Mouse (Mus musculus): ENCODE measurements around the gene Mcm10. TPM values are rescaled to one million over a fixed set of nuclear protein-coding genes. Genes with fewer than 3 reads are reported as not detected.
A peak's percentile ranks its signal among the peaks of the same experiment; 100 is the strongest.

Mcm10 gene
- polyA plus RNA-seq (2016; fragmentation: Nextera tagmentation; extraction: Ambion mirVana), result 44.5 and 46.3 TPM in 2 replicates

- no peak within 1 kb of the TSS for H3K27ac ChIP-seq
- peak within 1 kb of the TSS; percentile 60 for H3K9ac ChIP-seq
- H3K27me3 ChIP-seq, result no peaks in the 10 kb centered on the region
- WGBS, result 4% methylated on average over 32 of the region's 32 CpGs
- H3K36me3 ChIP-seq (replicated peaks), result peaks cover 23% of the 10 kb centered on the region
- peak; percentile 100 for ATAC-seq (ENCODE audit: low FRiP score)
- H3K4me1 ChIP-seq, result peaks cover 13% of the 10 kb centered on the region
- H3K4me2 ChIP-seq, result peak within 1 kb of the TSS; percentile 62
- peak within 1 kb of the TSS; percentile 71 for H3K4me3 ChIP-seq (replicated peaks)
- H3K9me3 ChIP-seq, result no peaks in the 10 kb centered on the region
These were observed at the start of gene Mcm10 for GRCm38 (mm10) chr2:5012491-5013324. Mcm10 (minus strand) TSS chr2:5012791.

GRCm38 (mm10) chr2:5061133-5061708 is 48.6 kb upstream of the Mcm10 start:
- Histone ChIP-seq H3K27me3 (peaks cover 38% of the 10 kb centered on the region), H3K9ac (no peak overlapping the region), H3K4me3 (replicated peaks) (no peak overlapping the region), H3K4me2 (no peak overlapping the region), H3K36me3 (replicated peaks) (no peaks in the 10 kb centered on the region), H3K27ac (no peak overlapping the region), H3K9me3 (no peaks in the 10 kb centered on the region), H3K4me1 (peaks cover 5% of the 10 kb centered on the region)
- WGBS, result 80% methylated on average over 8 of the region's 8 CpGs
- ATAC-seq (ENCODE audit: low FRiP score), result no peak

- no peak overlapping the region for H3K9ac ChIP-seq
- no peak overlapping the region for H3K4me3 ChIP-seq (replicated peaks)
- H3K27ac ChIP-seq, result no peak overlapping the region
- no peaks in the 10 kb centered on the region for H3K9me3 ChIP-seq
- no peak overlapping the region for H3K4me2 ChIP-seq
- WGBS, result 75% methylated on average over 4 of the region's 4 CpGs
- H3K4me1 ChIP-seq, result peaks cover 5% of the 10 kb centered on the region
- ATAC-seq (ENCODE audit: low FRiP score), result no peak
- peaks cover 38% of the 10 kb centered on the region for H3K27me3 ChIP-seq
- no peaks in the 10 kb centered on the region for H3K36me3 ChIP-seq (replicated peaks)
These were observed 47.4 kb upstream of the Mcm10 start for GRCm38 (mm10) chr2:5059997-5060396.

GRCm38 (mm10) chr2:5058436-5058835 is 45.8 kb upstream of the Mcm10 start:
- no peaks in the 10 kb centered on the region for H3K36me3 ChIP-seq (replicated peaks)
- no peak overlapping the region for H3K4me2 ChIP-seq
- H3K27ac ChIP-seq, result no peak overlapping the region
- no peak overlapping the region for H3K4me3 ChIP-seq (replicated peaks)
- no peaks in the 10 kb centered on the region; the same call in 1 of the 2 replicates for H3K4me1 ChIP-seq
- no peak overlapping the region for H3K9ac ChIP-seq
- no peak for ATAC-seq (ENCODE audit: low FRiP score)
- peaks cover 27% of the 10 kb centered on the region for H3K27me3 ChIP-seq
- no peaks in the 10 kb centered on the region for H3K9me3 ChIP-seq
- 84% methylated on average over 5 of the region's 5 CpGs for WGBS

- WGBS, result 95% methylated on average over 2 of the region's 2 CpGs
- Histone ChIP-seq H3K27me3 (no peaks in the 10 kb centered on the region), H3K4me1 (peaks cover 2% of the 10 kb centered on the region), H3K4me3 (replicated peaks) (no peak overlapping the region), H3K4me2 (no peak overlapping the region), H3K27ac (no peak overlapping the region), H3K9ac (no peak overlapping the region), H3K9me3 (no peaks in the 10 kb centered on the region), H3K36me3 (replicated peaks) (no peaks in the 10 kb centered on the region)
- no peak for ATAC-seq (ENCODE audit: low FRiP score)
These were observed 38.0 kb upstream of the Mcm10 start for GRCm38 (mm10) chr2:5050562-5050961.

- H3K27ac ChIP-seq, result no peak overlapping the region
- 0 out of 2 replicates have a peak, but pooled peaks cover 6% of the 10 kb centered on the region for H3K27me3 ChIP-seq
- WGBS, result 95% methylated on average over 2 of the region's 2 CpGs
- no peaks in the 10 kb centered on the region for H3K36me3 ChIP-seq (replicated peaks)
- H3K4me2 ChIP-seq, result no peak overlapping the region
- H3K9ac ChIP-seq, result no peak overlapping the region
- H3K4me3 ChIP-seq (replicated peaks), result no peak overlapping the region
- H3K9me3 ChIP-seq, result no peaks in the 10 kb centered on the region
- no peak for ATAC-seq (ENCODE audit: low FRiP score)
- peaks cover 10% of the 10 kb centered on the region for H3K4me1 ChIP-seq
These were observed 34.4 kb upstream of the Mcm10 start for GRCm38 (mm10) chr2:5047016-5047415.

- H3K4me1 ChIP-seq, result peaks cover 10% of the 10 kb centered on the region
- no peak for ATAC-seq (ENCODE audit: low FRiP score)
- H3K4me2 ChIP-seq, result peak overlapping the region; percentile 19
- H3K27me3 ChIP-seq, result 0 out of 2 replicates have a peak, but pooled peaks cover 7% of the 10 kb centered on the region
- 36% methylated on average over 13 of the region's 13 CpGs for WGBS
- no peak overlapping the region; the same call in 1 of the 2 replicates for H3K27ac ChIP-seq
- H3K4me3 ChIP-seq (replicated peaks), result no peak overlapping the region
- H3K9me3 ChIP-seq, result no peaks in the 10 kb centered on the region
- no peaks in the 10 kb centered on the region for H3K36me3 ChIP-seq (replicated peaks)
- H3K9ac ChIP-seq, result no peak overlapping the region
These were observed 32.8 kb upstream of the Mcm10 start for GRCm38 (mm10) chr2:5045269-5045965.

GRCm38 (mm10) chr2:5044321-5044720 is 31.7 kb upstream of the Mcm10 start:
- Histone ChIP-seq H3K4me3 (replicated peaks) (no peak overlapping the region), H3K4me1 (peaks cover 10% of the 10 kb centered on the region), H3K27me3 (0 out of 2 replicates have a peak, but pooled peaks cover 10% of the 10 kb centered on the region), H3K9ac (no peak overlapping the region), H3K4me2 (no peak overlapping the region), H3K9me3 (no peaks in the 10 kb centered on the region), H3K27ac (no peak overlapping the region), H3K36me3 (replicated peaks) (no peaks in the 10 kb centered on the region)
- 71% methylated on average over 3 of the region's 3 CpGs for WGBS
- no peak for ATAC-seq (ENCODE audit: low FRiP score)

GRCm38 (mm10) chr2:5043476-5043761 is 30.8 kb upstream of the Mcm10 start:
- H3K4me1 ChIP-seq, result peaks cover 10% of the 10 kb centered on the region
- no peak overlapping the region for H3K27ac ChIP-seq
- H3K27me3 ChIP-seq, result 0 out of 2 replicates have a peak, but pooled peaks cover 10% of the 10 kb centered on the region
- no peak overlapping the region for H3K4me2 ChIP-seq
- no peaks in the 10 kb centered on the region for H3K9me3 ChIP-seq
- ATAC-seq (ENCODE audit: low FRiP score), result no peak
- H3K4me3 ChIP-seq (replicated peaks), result no peak overlapping the region
- 92% methylated on average over 2 of the region's 2 CpGs for WGBS
- H3K9ac ChIP-seq, result no peak overlapping the region
- H3K36me3 ChIP-seq (replicated peaks), result no peaks in the 10 kb centered on the region

GRCm38 (mm10) chr2:5042616-5043475 is 30.3 kb upstream of the Mcm10 start:
- Histone ChIP-seq H3K27me3 (0 out of 2 replicates have a peak, but pooled peaks cover 10% of the 10 kb centered on the region), H3K4me3 (replicated peaks) (no peak overlapping the region), H3K9me3 (no peaks in the 10 kb centered on the region), H3K4me1 (peaks cover 15% of the 10 kb centered on the region), H3K36me3 (replicated peaks) (no peaks in the 10 kb centered on the region), H3K9ac (no peak overlapping the region), H3K27ac (no peak overlapping the region), H3K4me2 (no peak overlapping the region)
- ATAC-seq (ENCODE audit: low FRiP score), result no peak
- WGBS, result 84% methylated on average over 11 of the region's 11 CpGs

GRCm38 (mm10) chr2:5041854-5042253 is 29.3 kb upstream of the Mcm10 start:
- no peak overlapping the region for H3K27ac ChIP-seq
- H3K36me3 ChIP-seq (replicated peaks), result no peaks in the 10 kb centered on the region
- H3K4me3 ChIP-seq (replicated peaks), result no peak overlapping the region
- no peak overlapping the region for H3K9ac ChIP-seq
- H3K4me2 ChIP-seq, result no peak overlapping the region
- H3K9me3 ChIP-seq, result no peaks in the 10 kb centered on the region
- WGBS, result 89% methylated on average over 5 of the region's 5 CpGs
- 0 out of 2 replicates have a peak, but pooled peaks cover 10% of the 10 kb centered on the region for H3K27me3 ChIP-seq
- peaks cover 21% of the 10 kb centered on the region for H3K4me1 ChIP-seq
- no peak for ATAC-seq (ENCODE audit: low FRiP score)

Measured in forebrain, embryonic 12.5 days (tissue).